Mouse (Mus musculus) embryonic facial prominence, embryonic 15.5 days (tissue): ENCODE data around the gene E4f1. TPM values are rescaled to one million over a fixed set of nuclear protein-coding genes. Genes with fewer than 3 reads are reported as not detected.

Source experiments
- ATAC-seq: fragments of 200-750 bp; cut with Nextera tagmentation; 2 replicates; pipeline ENCODE4 v1.8.0; 2017; ENCODE audit warnings: low read depth, moderate TSS enrichment; ENCODE audit not compliant: insufficient number of reproducible peaks, low FRiP score, low TSS enrichment
- H3K27ac ChIP-seq: fragments of 300-500 bp; sonication (generic); replicated peaks from 2 replicates; pipeline ENCODE4 v1.5.1; 2015; ENCODE audit warnings: mild to moderate bottlenecking, inconsistent platforms
- H3K27me3 ChIP-seq: fragments of 300-500 bp; sonication (generic); 2 replicates; pipeline ENCODE4 v1.6.1; 2015; ENCODE audit warnings: inconsistent platforms
- H3K36me3 ChIP-seq: fragments of 300-500 bp; sonication (generic); 2 replicates; pipeline ENCODE4 v1.6.1; 2015; ENCODE audit warnings: mild to moderate bottlenecking, inconsistent platforms
- H3K4me1 ChIP-seq: fragments of 300-500 bp; sonication (generic); 2 replicates; pipeline ENCODE4 v1.6.1; 2015; ENCODE audit warnings: inconsistent platforms
- H3K4me2 ChIP-seq: fragments of 300-500 bp; sonication (generic); replicated peaks from 2 replicates; pipeline ENCODE4 v1.6.1; 2015; ENCODE audit warnings: mild to moderate bottlenecking, inconsistent platforms
- H3K4me3 ChIP-seq: fragments of 300-500 bp; sonication (generic); replicated peaks from 2 replicates; pipeline ENCODE4 v1.5.1; 2015; ENCODE audit warnings: mild to moderate bottlenecking, inconsistent platforms
- H3K9ac ChIP-seq: fragments of 300-500 bp; sonication (generic); 2 replicates; pipeline ENCODE4 v1.6.1; 2015; ENCODE audit warnings: inconsistent platforms
- H3K9me3 ChIP-seq: fragments of 300-500 bp; sonication (generic); replicated peaks from 2 replicates; pipeline ENCODE4 v1.6.1; 2016; ENCODE audit warnings: inconsistent platforms
- WGBS: fragments of 180-500 bp; shearing (Covaris S2); methylation state at CpG from one replicate; pipeline ENCODE4 v1.1.7; 2015; 5-methylcytosine and 5-hydroxymethylcytosine counted together
- polyA plus RNA-seq: library from polyadenylated mRNA; unstranded; fragments of >200 nt; fragmentation: Nextera tagmentation; extraction: Ambion mirVana; gene quantifications from 2 replicates; pipeline ENCODE4 v1.2.1, GENCODE M21; 2015

The E4f1 gene
- polyA plus RNA-seq, 1 experiment from 2014 or later: 37.0 TPM

GRCm38 (mm10) chr17:24495443-24495842 is 25.3 kb upstream of the E4f1 start:
- H3K4me2 ChIP-seq: no peak overlapping the region
- H3K9ac ChIP-seq: no peak overlapping the region
- no peaks in the 10 kb centered on the region for H3K36me3 ChIP-seq
- WGBS: 62% methylated on average over 3 of the region's 3 CpGs
- H3K9me3 ChIP-seq: no peaks in the 10 kb centered on the region
- no peak for ATAC-seq
- H3K4me1 ChIP-seq: no peaks in the 10 kb centered on the region
- H3K27ac ChIP-seq: no peak overlapping the region
- no peaks in the 10 kb centered on the region for H3K27me3 ChIP-seq
- H3K4me3 ChIP-seq: no peak overlapping the region

GRCm38 (mm10) chr17:24494627-24495335 is 24.7 kb upstream of the E4f1 start:
- H3K4me2 ChIP-seq: no peak overlapping the region
- 39% methylated on average over 2 of the region's 2 CpGs for WGBS
- H3K27me3 ChIP-seq: peaks cover 6% of the 10 kb centered on the region
- H3K36me3 ChIP-seq: no peaks in the 10 kb centered on the region
- H3K9me3 ChIP-seq: no peaks in the 10 kb centered on the region
- H3K4me1 ChIP-seq: no peaks in the 10 kb centered on the region
- ATAC-seq: no peak
- no peak overlapping the region for H3K4me3 ChIP-seq
- H3K27ac ChIP-seq: no peak overlapping the region
- no peak overlapping the region for H3K9ac ChIP-seq

GRCm38 (mm10) chr17:24490399-24490798 is 20.3 kb upstream of the E4f1 start:
- no peak for ATAC-seq
- Histone ChIP-seq H3K4me1 (peaks cover 20% of the 10 kb centered on the region), H3K9me3 (no peaks in the 10 kb centered on the region), H3K36me3 (no peaks in the 10 kb centered on the region), H3K27me3 (peaks cover 23% of the 10 kb centered on the region), H3K4me3 (no peak overlapping the region), H3K27ac (no peak overlapping the region), H3K4me2 (no peak overlapping the region), H3K9ac (no peak overlapping the region)
- 78% methylated on average over 4 of the region's 4 CpGs for WGBS

- Histone ChIP-seq H3K4me1 (peaks cover 22% of the 10 kb centered on the region), H3K4me3 (peak overlapping the region; percentile 68), H3K36me3 (no peaks in the 10 kb centered on the region), H3K9ac (peak overlapping the region; percentile 68), H3K4me2 (peak overlapping the region; percentile 98), H3K9me3 (no peaks in the 10 kb centered on the region), H3K27me3 (peaks cover 23% of the 10 kb centered on the region), H3K27ac (no peak overlapping the region)
- WGBS: 21% methylated on average over 19 of the region's 19 CpGs
- no peak for ATAC-seq
Measured at GRCm38 (mm10) chr17:24489265-24490030, 19.3 kb upstream of the E4f1 start.

GRCm38 (mm10) chr17:24488662-24489264 is 18.6 kb upstream of the E4f1 start:
- Histone ChIP-seq H3K4me2 (peak overlapping the region; percentile 98), H3K27me3 (peaks cover 23% of the 10 kb centered on the region), H3K4me1 (peaks cover 22% of the 10 kb centered on the region), H3K9me3 (no peaks in the 10 kb centered on the region), H3K9ac (peak overlapping the region; percentile 68), H3K27ac (0 out of 2 replicates have a peak overlapping the region, but pooled peaks have one; percentile 34), H3K4me3 (peak overlapping the region; percentile 68), H3K36me3 (no peaks in the 10 kb centered on the region)
- peak; percentile 66 for ATAC-seq
- WGBS: under 1% methylated on average over 68 of the region's 81 CpGs

GRCm38 (mm10) chr17:24488186-24488661 is 18.1 kb upstream of the E4f1 start, which contains the start of gene Caskin1:
Gene Caskin1, plus strand, starts transcription at chr17:24488601.
- H3K4me3 ChIP-seq: peak within 1 kb of the TSS; percentile 68
- H3K4me2 ChIP-seq: peak within 1 kb of the TSS; percentile 98
- ATAC-seq: peak; percentile 25; the same call in 1 of the 2 replicates
- 1% methylated on average over 45 of the region's 45 CpGs for WGBS
- H3K9ac ChIP-seq: peak within 1 kb of the TSS; percentile 68
- 0 out of 2 replicates have a peak within 1 kb of the TSS, but pooled peaks have one; percentile 34 for H3K27ac ChIP-seq
- H3K9me3 ChIP-seq: no peaks in the 10 kb centered on the region
- H3K27me3 ChIP-seq: peaks cover 23% of the 10 kb centered on the region
- H3K36me3 ChIP-seq: no peaks in the 10 kb centered on the region
- H3K4me1 ChIP-seq: peaks cover 22% of the 10 kb centered on the region

GRCm38 (mm10) chr17:24485090-24485860 is 15.2 kb upstream of the E4f1 start:
- Histone ChIP-seq H3K36me3 (no peaks in the 10 kb centered on the region), H3K4me1 (peaks cover 22% of the 10 kb centered on the region), H3K9me3 (no peaks in the 10 kb centered on the region), H3K4me3 (no peak overlapping the region), H3K4me2 (no peak overlapping the region), H3K27me3 (peaks cover 22% of the 10 kb centered on the region), H3K9ac (no peak overlapping the region), H3K27ac (no peak overlapping the region)
- ATAC-seq: no peak
- 45% methylated on average over 11 of the region's 11 CpGs for WGBS

GRCm38 (mm10) chr17:24483495-24483894 is 13.4 kb upstream of the E4f1 start:
- H3K36me3 ChIP-seq: no peaks in the 10 kb centered on the region
- no peaks in the 10 kb centered on the region for H3K9me3 ChIP-seq
- H3K27ac ChIP-seq: no peak overlapping the region
- H3K9ac ChIP-seq: no peak overlapping the region
- no peak overlapping the region for H3K4me3 ChIP-seq
- ATAC-seq: no peak
- peaks cover 9% of the 10 kb centered on the region for H3K27me3 ChIP-seq
- peaks cover 13% of the 10 kb centered on the region for H3K4me1 ChIP-seq
- WGBS: 77% methylated on average over 3 of the region's 3 CpGs
- H3K4me2 ChIP-seq: no peak overlapping the region

- Histone ChIP-seq H3K27ac (no peak overlapping the region), H3K9ac (no peak overlapping the region), H3K4me2 (no peak overlapping the region), H3K9me3 (no peaks in the 10 kb centered on the region), H3K36me3 (peaks cover 13% of the 10 kb centered on the region), H3K4me3 (no peak overlapping the region), H3K27me3 (no peaks in the 10 kb centered on the region), H3K4me1 (peaks cover 17% of the 10 kb centered on the region)
- ATAC-seq: no peak
- 93% methylated on average over 20 of the region's 20 CpGs for WGBS
Measured at GRCm38 (mm10) chr17:24481027-24481815, 11.1 kb upstream of the E4f1 start.

GRCm38 (mm10) chr17:24480201-24480826 is 10.2 kb upstream of the E4f1 start:
- H3K9ac ChIP-seq: no peak overlapping the region

More at GRCm38 (mm10) chr17:24480201-24480826, 10.2 kb upstream of the E4f1 start:
- Histone ChIP-seq H3K9me3 (no peaks in the 10 kb centered on the region), H3K4me3 (no peak overlapping the region), H3K27ac (no peak overlapping the region), H3K36me3 (peaks cover 22% of the 10 kb centered on the region), H3K4me2 (no peak overlapping the region), H3K4me1 (peaks cover 13% of the 10 kb centered on the region), H3K27me3 (no peaks in the 10 kb centered on the region)
- no peak for ATAC-seq
- WGBS: 45% methylated on average over 3 of the region's 3 CpGs
